Mouse (Mus musculus) 3T3-L1 (cell line): ENCODE data around the gene Bcl2l12.

Experiments used
- DNase-seq: peaks from one replicate; pipeline ENCODE4 v3.0.0-alpha.2; 2015; ENCODE audit warnings: low read depth, low spot score

Gene Bcl2l12

DNA sequence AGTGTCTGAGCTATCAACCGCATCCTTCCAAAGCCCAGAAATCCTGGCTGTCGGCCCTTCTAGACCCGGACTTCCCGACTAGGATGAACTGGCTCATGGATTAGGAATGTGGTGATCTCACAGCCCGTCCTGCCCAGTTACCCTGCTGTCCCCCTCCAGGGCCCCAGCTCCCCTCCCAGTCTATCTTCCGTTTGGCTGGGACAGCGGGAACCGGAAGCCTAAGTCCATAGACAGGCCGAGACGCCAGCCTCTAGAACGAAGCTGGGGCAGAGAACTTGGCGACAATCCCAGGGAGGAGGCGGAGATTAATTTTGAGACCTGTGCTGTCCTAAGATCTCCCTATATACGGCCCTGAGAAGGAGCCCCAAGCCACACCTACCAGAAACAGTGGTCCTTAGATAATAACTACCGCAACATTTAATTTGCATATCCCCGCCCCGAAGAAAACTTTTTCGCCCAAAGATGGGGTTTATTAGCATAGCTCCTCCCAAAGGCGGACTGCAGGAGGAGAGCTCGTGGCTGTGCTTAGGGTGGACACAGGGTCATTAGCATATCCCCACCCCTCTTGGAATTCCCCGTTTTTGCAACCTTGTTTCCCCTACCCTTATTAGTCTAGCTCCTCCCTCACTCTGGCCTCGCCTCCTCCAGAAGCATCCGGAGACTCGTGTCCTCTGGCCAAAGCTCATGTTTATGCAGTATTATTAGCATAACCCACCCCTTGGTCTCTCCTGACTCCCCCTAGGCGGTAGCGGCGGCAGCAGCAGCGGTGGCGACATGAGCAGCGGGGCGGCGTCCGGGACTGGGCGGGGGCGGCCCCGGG is 18.9 kb upstream of the Bcl2l12 start, which contains the start of gene Rras:
Gene Rras (plus strand): TSS at position 720 of the 820 bp plus-strand sequence.
- peak; percentile 100 for DNase-seq

DNA sequence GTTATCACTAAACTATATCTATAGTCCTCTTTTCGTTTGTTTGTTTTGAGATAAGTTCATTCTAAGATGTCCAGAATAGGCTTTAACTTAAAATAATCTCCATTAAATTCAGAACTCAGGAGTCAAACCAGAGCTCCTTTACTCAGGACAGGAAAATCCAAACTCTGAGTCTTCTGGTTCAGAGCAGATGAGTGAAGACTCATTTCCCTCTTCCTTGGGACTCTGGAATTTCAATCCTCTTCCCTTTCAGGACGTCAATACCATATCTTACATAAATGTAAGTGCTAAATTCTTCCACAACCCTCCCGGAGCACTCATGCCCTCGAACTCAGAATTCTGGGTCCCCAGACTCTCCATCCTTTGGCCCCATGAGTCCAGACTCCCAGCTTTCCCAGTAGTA is 18.2 kb upstream of the Bcl2l12 start:
- no peak for DNase-seq

DNA sequence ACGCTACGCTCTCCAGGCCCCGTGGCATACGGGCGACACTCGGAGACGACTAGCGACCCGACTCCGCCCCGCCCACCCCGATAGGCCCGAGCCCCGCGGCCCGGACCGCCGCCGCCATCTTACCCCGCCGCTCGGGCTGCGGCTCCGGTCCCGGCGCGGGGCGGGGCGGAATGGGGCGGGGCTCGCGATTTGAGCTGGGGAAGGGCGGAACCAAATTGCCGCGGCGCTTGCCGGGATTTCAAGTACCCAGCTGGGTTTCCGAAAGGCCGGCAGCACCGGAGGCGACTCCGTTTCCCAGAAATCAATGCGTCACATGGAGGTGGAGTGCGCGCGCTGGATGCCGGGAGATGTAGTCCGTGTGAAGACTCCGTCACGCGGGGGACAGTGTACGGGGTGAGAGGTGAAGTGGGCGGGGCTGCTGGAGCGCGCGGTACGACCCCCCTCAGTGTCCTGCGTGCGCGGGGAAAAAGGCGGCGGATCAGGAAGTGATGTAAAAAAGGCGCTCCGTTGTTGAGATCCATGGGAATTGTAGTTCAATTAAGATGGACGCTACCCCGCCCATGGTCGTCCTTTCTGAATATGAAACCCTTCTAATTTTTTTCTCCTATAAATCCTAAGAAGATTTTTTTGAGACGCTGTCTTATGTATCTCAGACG is 17.6 kb upstream of the Bcl2l12 start, which contains the start of gene Scaf1:
Gene Scaf1 (minus strand): TSS at position 407 of the 656 bp plus-strand sequence.
- peak; percentile 98 for DNase-seq

DNA sequence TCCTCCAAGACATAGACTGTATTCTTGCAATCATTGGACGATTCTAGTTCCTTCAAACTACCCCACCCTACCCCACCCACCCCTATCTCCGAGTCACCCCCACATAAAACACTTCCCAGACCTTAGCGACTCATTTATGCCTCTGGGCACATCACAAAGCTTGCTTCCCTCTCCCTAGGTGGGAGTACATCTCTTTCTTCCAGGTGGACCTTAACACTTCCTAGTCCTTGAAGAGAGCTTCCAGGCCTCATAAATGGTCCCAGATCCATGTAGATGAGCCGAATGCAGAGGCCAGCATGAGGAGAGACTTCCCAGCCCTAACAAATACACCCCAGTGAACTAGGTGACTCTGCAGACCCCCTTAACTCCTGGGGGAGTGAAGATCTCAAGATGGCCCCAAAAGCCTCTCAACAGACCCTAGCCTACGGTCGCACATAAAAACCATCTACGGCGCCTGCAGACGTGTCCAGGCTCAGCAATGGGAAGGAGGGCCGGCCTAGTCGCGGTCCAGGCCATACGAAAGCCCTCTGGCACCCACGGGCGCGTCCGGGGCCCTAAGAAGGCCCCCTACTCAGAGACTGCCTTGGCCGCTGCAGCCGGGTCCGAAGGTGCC is 16.9 kb upstream of the Bcl2l12 start:
- DNase-seq = no peak

DNA sequence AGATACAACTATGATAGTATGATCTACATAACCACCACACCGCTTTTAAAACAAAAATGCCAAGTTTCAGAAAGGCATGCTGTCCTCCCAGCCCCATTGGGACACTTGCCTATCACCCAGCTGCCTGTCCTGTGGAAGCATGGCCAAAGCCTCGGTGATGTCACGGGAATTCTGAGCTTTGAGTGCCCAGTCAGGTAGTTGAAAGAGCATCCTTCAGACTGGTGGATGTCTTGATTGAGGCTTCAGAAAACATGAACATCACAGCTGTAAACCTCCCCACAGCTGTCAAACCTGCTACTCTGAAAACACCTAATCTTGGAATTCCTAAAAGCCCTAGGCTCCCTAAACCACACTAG is 15.6 kb upstream of the Bcl2l12 start:
- DNase-seq = no peak

DNA sequence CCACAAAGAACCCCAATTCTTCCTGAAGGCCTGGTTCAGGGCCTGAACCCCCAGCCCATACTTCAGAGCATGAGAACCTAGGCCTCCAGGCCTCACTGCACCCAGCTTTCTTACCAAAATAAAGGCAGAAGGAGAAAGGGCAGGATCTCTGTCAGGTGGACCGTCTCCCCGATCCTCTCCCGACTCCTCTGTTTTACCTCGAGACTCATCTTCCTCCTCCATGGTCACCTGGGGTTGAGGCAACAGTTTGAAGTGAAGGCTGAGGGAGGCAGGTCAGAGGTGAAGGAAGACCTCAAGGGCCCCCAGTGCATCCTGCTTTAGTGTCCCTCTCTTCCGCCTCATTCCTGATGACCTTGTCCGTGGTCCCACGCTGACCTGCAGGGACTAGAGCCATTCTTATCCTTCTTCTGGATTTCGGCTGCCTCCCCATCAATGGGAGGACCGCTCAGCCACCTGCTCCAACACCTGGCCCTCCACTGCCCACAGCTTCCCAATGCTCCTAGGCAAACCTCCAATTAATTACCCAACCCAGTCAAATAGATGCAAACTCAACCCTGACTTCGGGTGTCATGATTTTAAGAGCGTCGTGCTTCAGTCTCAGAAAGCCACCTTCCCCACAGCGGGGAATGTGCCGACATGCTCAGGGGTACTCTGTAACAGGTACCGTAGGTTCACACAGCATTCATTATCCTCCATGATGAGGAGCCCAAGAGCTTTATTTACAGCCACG is 15.0 kb upstream of the Bcl2l12 start:
- DNase-seq = no peak

DNA sequence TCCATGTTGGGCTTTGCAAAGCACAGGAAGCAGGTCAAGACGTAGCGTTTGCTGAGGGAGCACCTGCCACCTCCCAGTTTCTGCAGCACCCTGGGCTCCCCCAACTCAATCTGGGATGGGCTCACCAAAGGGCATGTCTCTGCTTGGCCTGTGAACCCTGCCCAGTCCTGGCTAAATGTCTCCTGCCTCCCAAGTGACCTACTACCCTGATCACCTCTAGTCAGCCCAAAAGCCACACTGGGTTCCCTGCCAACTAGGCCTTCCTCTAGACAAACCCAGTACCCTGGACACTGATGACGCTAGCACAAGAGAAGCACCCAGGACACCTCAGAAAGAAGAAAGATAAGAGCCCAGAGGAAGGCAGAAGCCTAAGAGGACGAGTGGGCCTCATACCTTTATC is 14.3 kb upstream of the Bcl2l12 start:
- DNase-seq = no peak

DNA sequence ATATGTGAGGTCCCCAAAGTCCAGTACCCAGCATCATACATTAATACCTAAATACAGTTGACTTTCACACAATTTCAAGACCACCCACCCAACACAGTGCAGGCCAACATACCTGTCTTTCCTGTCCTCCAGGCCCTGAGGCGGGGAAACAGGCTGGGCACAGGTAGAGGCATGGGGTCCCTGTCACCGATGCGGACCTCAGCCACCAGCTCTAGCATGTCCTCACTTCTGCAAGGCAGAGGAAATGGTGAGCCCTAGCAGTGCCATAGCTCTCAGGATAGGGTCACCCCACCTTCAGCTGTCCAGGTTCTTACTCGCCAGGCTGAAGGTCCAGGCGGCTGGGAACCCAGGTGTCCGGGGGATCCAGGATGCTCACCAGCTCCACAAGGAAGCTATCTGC is 13.5 kb upstream of the Bcl2l12 start:
- DNase-seq = no peak

DNA sequence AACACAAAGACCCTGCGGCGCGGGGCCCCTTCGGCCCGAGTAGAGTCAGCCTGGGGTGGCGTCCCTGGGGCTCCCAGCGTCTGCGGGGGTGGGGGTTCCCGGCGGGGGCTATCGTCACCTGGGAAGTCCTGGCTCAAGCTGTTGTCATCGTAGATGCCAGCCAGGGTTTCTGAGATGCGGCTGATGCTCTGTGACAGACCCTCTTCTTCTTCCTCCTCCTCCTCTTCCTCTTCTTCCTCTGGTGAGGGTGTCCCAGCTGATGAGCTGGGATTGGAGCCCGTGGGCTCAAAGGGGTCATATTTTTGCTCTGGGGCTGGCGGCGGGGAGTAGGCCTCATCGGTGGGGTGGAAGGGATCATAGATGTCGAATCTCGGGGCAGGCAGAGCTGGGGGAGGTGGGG is 9.9 kb upstream of the Bcl2l12 start:
- no peak for DNase-seq

DNA sequence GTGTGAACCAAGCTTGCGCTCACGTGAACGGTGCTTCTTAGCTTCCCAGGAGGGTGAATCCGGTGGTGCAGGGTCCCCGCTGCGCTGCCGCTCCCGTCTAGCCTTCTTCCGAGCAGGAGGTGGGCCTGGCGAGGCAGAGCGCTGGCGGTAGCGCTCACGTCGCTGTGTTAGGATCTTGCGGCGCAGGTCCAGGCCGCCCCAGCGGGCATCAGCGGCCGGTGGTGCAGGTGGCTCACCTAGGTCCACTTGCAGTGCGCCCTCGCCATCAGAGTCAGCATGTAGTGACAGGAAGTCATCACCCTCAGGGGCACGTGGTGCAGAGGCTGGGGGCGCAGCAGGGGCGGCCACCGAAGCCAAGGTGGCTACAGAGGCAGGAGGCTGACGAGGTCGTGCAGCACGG is 9.3 kb upstream of the Bcl2l12 start:
- DNase-seq = no peak

DNA sequence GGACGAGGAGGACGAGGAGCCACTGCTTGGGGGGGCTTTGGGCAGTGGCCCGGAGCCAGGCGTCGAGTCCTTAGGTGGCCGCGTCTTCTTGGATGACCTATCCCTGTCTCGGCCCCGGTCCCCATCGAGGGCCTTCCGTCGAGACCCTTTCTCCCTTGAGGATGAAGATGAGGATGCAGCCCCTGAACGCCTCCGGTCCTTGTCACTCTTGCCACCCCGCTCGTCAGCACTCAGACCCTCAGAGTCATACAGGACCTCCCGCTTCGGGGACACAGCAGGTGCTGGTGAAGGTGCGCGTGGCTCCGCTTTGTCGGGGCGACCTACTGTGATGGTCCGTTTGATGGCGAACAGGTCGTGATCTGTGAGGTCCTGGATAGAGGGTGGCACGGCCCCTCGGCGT is 8.6 kb upstream of the Bcl2l12 start:
- no peak for DNase-seq

DNA sequence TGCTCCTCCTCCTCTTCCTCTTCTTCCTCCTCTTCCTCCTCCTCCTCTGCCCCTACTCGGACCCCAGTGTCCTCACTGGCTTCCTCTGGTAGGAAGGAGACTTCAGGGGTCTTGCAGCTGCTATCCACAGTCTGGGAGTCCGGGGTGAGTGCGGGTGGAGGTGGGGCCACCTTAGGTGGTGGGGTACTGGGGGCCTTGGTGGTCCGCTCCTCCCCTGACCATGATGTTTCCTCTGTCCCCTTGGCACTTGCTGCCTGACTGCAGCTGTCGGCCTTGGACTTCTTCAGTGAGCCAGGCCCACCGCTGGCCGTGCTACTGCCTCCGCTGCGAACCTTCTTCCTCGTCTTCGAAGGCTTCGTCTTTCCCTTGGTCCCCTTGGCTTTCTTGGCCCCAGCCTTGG is 8.0 kb upstream of the Bcl2l12 start:
- DNase-seq = no peak

DNA sequence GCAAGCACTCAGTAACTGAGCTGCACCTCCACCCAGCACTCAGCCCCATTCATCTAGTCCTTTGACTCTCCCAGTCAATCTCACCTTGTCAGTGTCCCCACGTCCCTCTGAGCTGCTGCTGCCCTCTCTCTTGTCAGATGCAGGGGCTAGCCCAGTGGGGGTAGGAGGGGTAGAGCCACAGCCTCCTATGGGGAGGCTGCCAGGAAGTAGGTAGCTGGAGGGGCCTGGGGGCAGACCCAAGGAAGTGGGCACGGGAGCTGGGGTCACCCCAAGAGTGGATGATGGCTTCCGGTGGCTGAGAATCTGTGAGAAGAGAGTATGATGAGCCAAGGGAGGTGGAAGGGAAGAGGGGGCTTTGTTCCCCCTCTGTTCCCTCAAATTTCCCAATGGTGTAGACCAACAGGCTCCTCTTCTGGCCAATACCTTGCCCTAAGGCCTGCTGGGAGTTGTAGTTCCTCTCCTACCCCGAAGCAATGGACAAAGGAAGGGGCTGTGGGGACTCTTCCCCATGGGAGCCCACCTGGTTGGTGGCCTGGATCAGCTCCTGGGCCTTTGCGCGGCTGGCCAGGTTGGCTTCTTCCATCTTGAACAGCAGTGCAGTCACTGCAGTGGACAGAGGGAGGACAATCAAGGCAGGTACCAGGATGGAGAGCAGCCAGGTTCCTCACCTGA is 6.9 kb upstream of the Bcl2l12 start:
- DNase-seq = no peak

DNA sequence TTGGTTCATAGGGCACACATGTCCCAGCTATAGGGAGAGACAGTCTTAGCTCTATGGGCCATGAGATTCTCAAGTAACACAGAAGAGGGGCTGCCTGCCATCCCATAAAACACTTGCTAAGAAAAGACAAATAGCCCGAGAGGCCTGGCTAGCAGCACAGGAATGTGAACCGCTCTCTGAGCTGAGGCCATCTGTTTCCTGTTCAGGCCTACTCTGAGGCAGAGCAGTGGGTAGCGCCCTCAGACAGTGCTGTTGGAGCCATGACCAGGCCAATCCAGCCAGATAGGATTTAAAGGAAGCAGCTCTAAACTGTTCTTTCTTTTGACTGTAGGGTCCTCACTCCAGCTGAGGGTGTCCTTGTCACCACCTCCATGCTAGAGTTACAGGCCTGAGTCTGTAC is 6.0 kb upstream of the Bcl2l12 start:
- DNase-seq = no peak

DNA sequence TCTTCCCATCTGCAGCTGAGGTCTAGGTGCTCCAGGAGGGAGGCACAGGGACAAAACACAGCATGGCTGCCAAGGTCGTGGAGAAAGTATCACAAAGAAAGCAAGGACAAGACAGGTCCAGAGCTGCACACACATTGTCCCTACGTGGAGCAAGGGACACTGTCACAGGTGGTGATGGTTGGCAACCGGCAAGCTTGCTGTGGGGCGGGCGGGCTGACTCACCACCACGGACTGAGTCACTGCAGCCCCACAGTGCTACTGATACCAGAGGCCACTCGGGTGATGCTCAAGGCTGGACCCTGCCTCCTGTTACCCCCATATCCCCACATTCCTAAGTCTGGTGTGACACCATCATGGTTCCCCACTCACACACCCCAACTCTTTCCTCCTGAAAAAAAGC is 3.9 kb upstream of the Bcl2l12 start:
- peak; percentile 42 for DNase-seq

DNA sequence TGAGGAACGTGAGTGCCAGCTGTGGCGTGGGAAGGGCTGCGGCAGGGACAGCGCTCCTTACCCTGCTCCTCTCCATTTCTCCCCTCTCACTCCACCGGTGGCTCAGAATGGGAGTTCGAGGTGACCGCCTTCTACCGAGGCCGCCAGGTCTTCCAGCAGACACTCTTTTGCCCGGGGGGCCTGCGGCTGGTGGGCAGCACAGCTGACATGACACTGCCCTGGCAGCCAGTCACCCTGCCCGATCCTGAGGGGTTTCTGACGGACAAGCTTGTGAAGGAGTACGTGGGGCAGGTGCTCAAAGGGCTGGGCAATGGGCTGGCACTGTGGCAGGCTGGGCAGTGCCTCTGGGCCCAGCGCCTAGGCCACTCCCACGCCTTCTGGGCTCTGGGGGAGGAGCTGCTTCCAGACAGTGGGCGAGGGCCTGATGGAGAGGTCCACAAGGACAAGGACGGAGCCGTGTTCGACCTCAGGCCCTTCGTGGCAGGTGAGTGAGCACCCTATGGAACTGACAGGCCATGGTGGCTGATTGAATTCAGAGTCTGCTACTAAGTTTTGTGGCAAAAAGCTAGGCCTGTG is 2.1 kb upstream of the Bcl2l12 start:
- no peak for DNase-seq

DNA sequence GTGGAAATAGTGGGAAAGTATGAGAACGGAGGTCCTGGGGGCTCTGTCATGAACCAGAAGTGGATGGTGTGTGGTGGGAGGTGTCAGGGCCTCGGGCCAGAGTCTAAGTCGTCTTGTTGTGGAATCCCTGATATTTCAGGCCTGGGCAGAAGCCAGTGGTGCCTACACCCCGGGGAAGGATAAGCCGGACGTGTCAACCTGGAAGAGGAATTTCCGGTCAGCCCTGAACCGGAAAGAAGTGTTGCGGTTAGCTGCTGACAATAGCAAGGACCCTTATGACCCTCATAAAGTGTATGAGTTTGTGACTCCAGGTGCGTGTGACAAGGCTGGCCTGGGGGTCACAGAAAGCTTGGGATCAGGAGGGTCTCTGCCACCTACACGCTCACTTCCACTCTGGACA is 1.2 kb upstream of the Bcl2l12 start:
- DNase-seq = no peak

DNA sequence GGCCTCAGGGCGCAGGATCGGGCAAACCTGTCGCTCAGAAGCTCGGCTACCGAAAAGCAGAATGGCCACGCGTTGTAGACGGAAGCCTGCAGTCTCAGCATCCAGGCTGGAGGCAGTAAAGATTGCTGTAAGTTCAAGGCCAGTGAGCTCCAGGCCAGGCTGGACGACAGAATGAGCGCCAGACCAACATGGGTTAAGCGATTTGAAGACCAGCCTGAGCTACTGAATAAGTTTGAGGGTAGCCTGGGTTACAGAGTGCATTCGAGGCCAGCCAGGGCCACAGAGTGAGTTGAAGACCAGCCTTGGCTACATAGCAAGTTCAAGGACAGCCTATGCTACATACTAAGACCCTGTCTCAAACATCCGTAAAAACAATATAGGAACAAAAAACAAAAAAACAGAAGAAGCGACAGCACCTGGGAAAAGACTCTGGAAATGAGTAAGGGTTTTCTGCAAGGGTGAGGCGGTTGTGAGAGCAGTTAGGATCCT is 528 bp downstream of the Bcl2l12 start:
- DNase-seq = no peak

DNA sequence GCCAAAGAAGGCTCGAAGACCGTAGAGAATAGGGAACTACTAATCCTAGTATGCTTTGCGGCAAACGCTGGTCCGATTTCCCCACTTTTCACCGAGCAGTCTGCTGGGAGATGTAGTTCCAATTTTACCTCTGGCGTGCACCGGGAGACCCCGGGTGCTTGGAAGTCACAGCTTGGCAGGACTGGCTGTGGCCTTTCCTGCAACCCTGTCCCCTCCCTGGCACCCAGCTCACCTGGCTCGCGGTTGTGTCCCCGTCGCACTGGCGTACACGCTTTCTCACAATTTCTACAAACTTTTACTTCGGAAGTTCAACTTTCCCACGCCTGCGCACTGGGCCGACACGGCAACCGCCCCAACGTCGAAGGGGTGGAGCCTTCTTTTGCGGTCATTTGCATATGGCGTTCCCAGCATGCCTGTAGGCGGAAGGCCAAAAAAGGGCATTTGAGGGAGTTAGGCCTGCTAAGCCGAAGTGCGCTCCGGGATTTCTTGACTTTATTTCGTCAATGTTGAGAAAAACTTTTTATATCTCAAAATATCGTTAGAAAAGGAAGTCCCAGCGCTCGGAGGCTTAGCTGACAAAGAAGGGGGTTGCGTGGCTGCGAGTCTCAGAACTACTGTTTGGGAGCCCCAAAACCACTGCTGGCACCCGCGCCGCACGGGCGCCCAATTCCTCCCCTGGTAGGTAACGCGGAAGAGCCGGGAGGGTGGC is 1.1 kb downstream of the Bcl2l12 start, which contains the start of gene Irf3:
Gene Irf3 (plus strand): TSS at position 418 of the 709 bp plus-strand sequence.
- DNase-seq = peak; percentile 97

DNA sequence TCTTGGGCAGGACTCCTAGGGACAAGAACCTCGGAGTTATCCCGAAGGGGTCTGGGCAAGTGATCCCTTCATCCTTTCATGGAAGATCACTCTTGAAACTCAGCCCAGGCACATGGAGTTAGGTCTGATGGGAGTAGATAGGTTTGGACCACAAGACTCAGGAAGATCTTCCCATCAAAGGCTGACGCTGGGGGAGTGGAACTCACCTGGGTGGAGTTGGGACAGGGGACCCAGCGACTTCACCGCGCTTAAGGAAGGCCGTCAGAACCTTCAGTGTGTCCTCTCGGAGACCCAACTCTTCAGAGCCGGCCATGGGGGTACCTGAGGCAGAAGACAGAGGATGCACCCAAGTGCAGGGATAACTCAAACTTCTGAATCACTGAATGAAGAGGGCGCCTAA is 1.8 kb downstream of the Bcl2l12 start:
- DNase-seq = no peak
